Comparison of ENCODE assay signal across 40 mouse cellular contexts in genomic region chr4:155402489-155402888, GRCm38 (mm10). TPM values are rescaled to one million over a fixed set of nuclear protein-coding genes. Genes with fewer than 3 reads are reported as not detected.
"Had no signal": no experiment of that assay in that cellular context is flagged by ENCODE, and none has a peak within 500 bp of the region (broad histone marks: within the 10 kb centered on the region; RNA-seq: fewer than 3 reads in every experiment).

No protein-coding gene starts in this region.

- ATAC-seq: hindbrain, embryonic 16.5 days; inflammation-experienced regulatory T-cells, adult 6 months; intestine, embryonic 15.5 days; intestine, embryonic 16.5 days; intestine, postnatal 0 days had no signal

- H3K4me2 ChIP-seq: heart, embryonic 11.5 days; heart, embryonic 12.5 days; heart, embryonic 13.5 days; heart, embryonic 15.5 days; hindbrain, embryonic 12.5 days; hindbrain, embryonic 13.5 days; hindbrain, embryonic 14.5 days; hindbrain, embryonic 15.5 days; intestine, embryonic 15.5 days; kidney, embryonic 15.5 days had no signal

- H3K4me3 ChIP-seq: heart, embryonic 12.5 days; heart, embryonic 13.5 days; heart, embryonic 15.5 days; hindbrain, embryonic 10.5 days; hindbrain, embryonic 12.5 days; hindbrain, embryonic 13.5 days; hindbrain, embryonic 15.5 days; intestine, embryonic 15.5 days; kidney, embryonic 15.5 days; layer of hippocampus, adult 2 months; left cerebral cortex, adult 2 months had no signal

- H3K27ac ChIP-seq: heart, embryonic 13.5 days; heart, embryonic 15.5 days; hindbrain, embryonic 10.5 days; hindbrain, embryonic 12.5 days; hindbrain, embryonic 13.5 days; hindbrain, embryonic 14.5 days; hindbrain, embryonic 15.5 days; intestine, embryonic 15.5 days; kidney, embryonic 15.5 days; kidney, postnatal 0 days; layer of hippocampus, adult 2 months; left cerebral cortex, adult 2 months had no signal

- H3K9me3 ChIP-seq: heart, embryonic 13.5 days; heart, embryonic 15.5 days; hindbrain, embryonic 10.5 days; hindbrain, embryonic 12.5 days; hindbrain, embryonic 13.5 days; hindbrain, embryonic 15.5 days; intestine, embryonic 15.5 days had no signal

- H3K36me3 ChIP-seq: heart, embryonic 12.5 days; heart, embryonic 13.5 days; heart, embryonic 15.5 days; hindbrain, embryonic 10.5 days; hindbrain, embryonic 12.5 days; hindbrain, embryonic 13.5 days; hindbrain, embryonic 15.5 days; intestine, embryonic 15.5 days; kidney, embryonic 15.5 days had no signal

- H3K9ac ChIP-seq: heart, embryonic 12.5 days; heart, embryonic 13.5 days; heart, embryonic 15.5 days; hindbrain, embryonic 12.5 days; hindbrain, embryonic 13.5 days; hindbrain, embryonic 14.5 days; hindbrain, embryonic 15.5 days; intestine, embryonic 15.5 days; kidney, embryonic 15.5 days had no signal

- DNase-seq: heart, postnatal 10 days; heart, postnatal 14 days; heart, postnatal 36 days; heart, postnatal 4 days; kidney, adult 11 months; kidney, adult 18-20 months; kidney, adult 2 months; kidney, adult 8-10 months; kidney, adult 9 months; kidney, postnatal 10 days; kidney, postnatal 14 days; kidney, postnatal 25 days; kidney, postnatal 36 days; kidney, postnatal 4 days; layer of hippocampus, adult 9-11 months; layer of hippocampus, postnatal 36 days had no signal

RNA-seq across cellular contexts. Expression of gene Gabrd, which starts 4.6 kb away (rescaled TPM):
- total RNA-seq: heart, postnatal 10 days; heart, postnatal 14 days; heart, postnatal 25 days; heart, postnatal 36 days; heart, postnatal 4 days had no signal
- polyA plus RNA-seq: heart, embryonic 12.5 days; heart, embryonic 13.5 days; heart, embryonic 14.5 days; heart, embryonic 15.5 days; heart, postnatal 0 days; hindbrain, embryonic 10.5 days; hindbrain, embryonic 11.5 days; hindbrain, embryonic 12.5 days; kidney, embryonic 14.5 days; kidney, embryonic 15.5 days had no signal

RNA-seq across cellular contexts. Expression of gene Prkcz, which starts 41.3 kb away (rescaled TPM):
- total RNA-seq: hematopoietic stem cell, adult 5-6 weeks had no signal
